ENCODE assay signal across 8 mouse cellular contexts in genomic region chr2:152395271-152395920, GRCm38 (mm10). TPM values are rescaled to one million over a fixed set of nuclear protein-coding genes. Genes with fewer than 3 reads are reported as not detected.
DNase-seq lines count a peak whose midpoint lies in the region; ATAC-seq lines count a peak whose summit lies in the region.

No protein-coding gene starts in this region.

- H3K27me3 ChIP-seq in forebrain, embryonic 12.5 days, result no peaks in the 10 kb centered on the region
- no peaks in the 10 kb centered on the region for H3K27me3 ChIP-seq in neural tube, embryonic 14.5 days (ENCODE audit: control insufficient read depth, insufficient read depth, low read length)

- peak overlapping the region; percentile 97 for H3K9ac ChIP-seq in forebrain, embryonic 12.5 days
- H3K9ac ChIP-seq in neural tube, embryonic 14.5 days (replicated peaks; ENCODE audit: low read depth, low read length), result peak overlapping the region; percentile 97

- peaks cover 7% of the 10 kb centered on the region for H3K36me3 ChIP-seq in forebrain, embryonic 12.5 days (replicated peaks)
- H3K36me3 ChIP-seq in neural tube, embryonic 14.5 days (ENCODE audit: control insufficient read depth, insufficient read depth, low read length), result no peaks in the 10 kb centered on the region

- peaks cover 46% of the 10 kb centered on the region for H3K4me1 ChIP-seq in forebrain, embryonic 12.5 days
- H3K4me1 ChIP-seq in neural tube, embryonic 14.5 days (ENCODE audit: control insufficient read depth, insufficient read depth, low read length), result peaks cover 33% of the 10 kb centered on the region

- H3K4me3 ChIP-seq in forebrain, embryonic 12.5 days (replicated peaks), result peak overlapping the region; percentile 90
- peak overlapping the region; percentile 88 for H3K4me3 ChIP-seq in neural tube, embryonic 14.5 days (ENCODE audit: low read depth, low read length)

- peak overlapping the region; percentile 99 for H3K27ac ChIP-seq in forebrain, embryonic 12.5 days
- no peak overlapping the region for H3K27ac ChIP-seq in neural tube, embryonic 14.5 days (ENCODE audit: low read depth, low read length)

- no peak for ATAC-seq in forebrain, embryonic 12.5 days (ENCODE audit: low FRiP score)
- ATAC-seq in neural tube, embryonic 14.5 days (ENCODE audit: low read depth), result no peak

- no peaks in the 10 kb centered on the region for H3K9me3 ChIP-seq in forebrain, embryonic 12.5 days
- H3K9me3 ChIP-seq in neural tube, embryonic 14.5 days (ENCODE audit: control insufficient read depth, low read length), result no peaks in the 10 kb centered on the region

- intact Hi-C loops in left cerebral cortex, postnatal 25 days (cut with DNase I), result no loop called here

- peak overlapping the region; percentile 66 for H3K4me2 ChIP-seq in forebrain, embryonic 12.5 days
- H3K4me2 ChIP-seq in neural tube, embryonic 14.5 days (ENCODE audit: low read depth, low read length), result peak overlapping the region; percentile 90

- WGBS in forebrain, embryonic 12.5 days, result 25% methylated on average over 12 of the region's 13 CpGs
- 22% methylated on average over 11 of the region's 13 CpGs for WGBS in neural tube, embryonic 14.5 days

- peak; percentile 16 to 29 for DNase-seq in left cerebral cortex, postnatal 25 days (ENCODE audit: low spot score in 2 of 2)
- no peak for DNase-seq in left cerebral cortex, adult 11 months (ENCODE audit: low spot score)
- peak; percentile 47 for DNase-seq in kidney, postnatal 10 days
- DNase-seq in urinary bladder, postnatal 10 days (ENCODE audit: low spot score), result no peak
- no peak for DNase-seq in thymus, postnatal 14 days
- DNase-seq in frontal cortex, postnatal 10 days (ENCODE audit: low spot score in 2 of 2), result no peak

RNA-seq across cellular contexts. Expression of gene Sox12, which starts 2.5 kb away (rescaled TPM):
- 10 to 100 TPM; 14.0 to 15.6 TPM for total RNA-seq in left cerebral cortex, postnatal 25 days (2021)
- 16.3 and 19.3 TPM in 2 replicates for polyA plus RNA-seq in forebrain, embryonic 12.5 days (2016; fragmentation: Nextera tagmentation; extraction: Ambion mirVana)
- 19.2 and 19.7 TPM in 2 replicates for polyA plus RNA-seq in neural tube, embryonic 14.5 days (2014; fragmentation: Nextera tagmentation; extraction: Ambion mirVana)

RNA-seq across cellular contexts. Expression of gene Nrsn2, which starts 19.0 kb away (rescaled TPM):
- 10 to 100 TPM; 73.5 to 90.0 TPM for total RNA-seq in left cerebral cortex, postnatal 25 days (2021)
- polyA plus RNA-seq in forebrain, embryonic 12.5 days (2016; fragmentation: Nextera tagmentation; extraction: Ambion mirVana), result 11.1 and 12.4 TPM in 2 replicates
- 42.9 and 54.4 TPM in 2 replicates for polyA plus RNA-seq in neural tube, embryonic 14.5 days (2014; fragmentation: Nextera tagmentation; extraction: Ambion mirVana)

RNA-seq across cellular contexts. Expression of gene Zcchc3, which starts 19.4 kb away (rescaled TPM):
- 1 to 10 TPM; 9.5 to 9.9 TPM for total RNA-seq in left cerebral cortex, postnatal 25 days (2021)
- 55.2 and 55.9 TPM in 2 replicates for polyA plus RNA-seq in forebrain, embryonic 12.5 days (2016; fragmentation: Nextera tagmentation; extraction: Ambion mirVana)
- 14.5 and 18.0 TPM in 2 replicates for polyA plus RNA-seq in neural tube, embryonic 14.5 days (2014; fragmentation: Nextera tagmentation; extraction: Ambion mirVana)

RNA-seq across cellular contexts. Expression of gene 6820408C15Rik, which starts 20.0 kb away (rescaled TPM):
- total RNA-seq in left cerebral cortex, postnatal 25 days (2021), result 1 to 10 TPM; 2.1 to 2.2 TPM
- 1.2 and 1.7 TPM in 2 replicates for polyA plus RNA-seq in forebrain, embryonic 12.5 days (2016; fragmentation: Nextera tagmentation; extraction: Ambion mirVana)
- 0.87 and 0.99 TPM in 2 replicates for polyA plus RNA-seq in neural tube, embryonic 14.5 days (2014; fragmentation: Nextera tagmentation; extraction: Ambion mirVana)

RNA-seq across cellular contexts. Expression of gene Trib3, which starts 51.6 kb away (rescaled TPM):
- under 1 TPM; 0.66 to 0.76 TPM for total RNA-seq in left cerebral cortex, postnatal 25 days (2021)
- polyA plus RNA-seq in forebrain, embryonic 12.5 days (2016; fragmentation: Nextera tagmentation; extraction: Ambion mirVana), result 1.6 and 2.8 TPM in 2 replicates
- polyA plus RNA-seq in neural tube, embryonic 14.5 days (2014; fragmentation: Nextera tagmentation; extraction: Ambion mirVana), result 1.1 and 1.6 TPM in 2 replicates

Comparison
In these comparisons a context has a peak if more than half of its experiments do, and no peak if none do; other contexts are left out.
1. DNase-seq: peak in left cerebral cortex, postnatal 25 days (2 of 2) and kidney, postnatal 10 days (single experiment); none in left cerebral cortex, adult 11 months (single experiment), urinary bladder, postnatal 10 days (single experiment), thymus, postnatal 14 days (single experiment) and frontal cortex, postnatal 10 days (0 of 2).